Mouse (Mus musculus) gastrocnemius, postnatal 4 days (tissue): ENCODE data around the gene Ptrh1. TPM values are rescaled to one million over a fixed set of nuclear protein-coding genes. Genes with fewer than 3 reads are reported as not detected.

Experiments
- DNase-seq, 2 experiments: peaks; one replicate each; pipeline ENCODE4 v3.0.0; 2021 to 2022; ENCODE audit warnings: low spot score in 2 of 2, mixed read lengths in 2 of 2
- long read RNA-seq, 2 experiments: library from polyadenylated mRNA; stranded (forward); transcript quantifications; one replicate each; pipeline ENCODE4 v2.0.0; 2021
- total RNA-seq, 2 experiments: library from RNA; stranded (reverse); gene quantifications; 2 replicates each; pipeline ENCODE4 v1.2.3; 2021

Gene Ptrh1
- 1 to 10 TPM; 2.0 to 3.2 TPM for total RNA-seq
- long read RNA-seq, experiment 1, partial matches to known transcripts, result 0 of 3 reads
- long read RNA-seq, experiment 1, other reads (novel, unspliced or antisense), result 1 of 3 reads
- long read RNA-seq, experiment 2, result 0 reads

- peak; percentile 94 to 97 for DNase-seq
Observed at GRCm38 (mm10) chr2:32775359-32776074, at the start of gene Ptrh1, which contains the start of gene Ttc16. Ptrh1 (plus strand) TSS chr2:32775786. Ttc16 (minus strand) TSS chr2:32775633.

- peak; percentile 67 to 92 for DNase-seq
Observed at GRCm38 (mm10) chr2:32727435-32727834, 48.2 kb upstream of the Ptrh1 start.

DNA sequence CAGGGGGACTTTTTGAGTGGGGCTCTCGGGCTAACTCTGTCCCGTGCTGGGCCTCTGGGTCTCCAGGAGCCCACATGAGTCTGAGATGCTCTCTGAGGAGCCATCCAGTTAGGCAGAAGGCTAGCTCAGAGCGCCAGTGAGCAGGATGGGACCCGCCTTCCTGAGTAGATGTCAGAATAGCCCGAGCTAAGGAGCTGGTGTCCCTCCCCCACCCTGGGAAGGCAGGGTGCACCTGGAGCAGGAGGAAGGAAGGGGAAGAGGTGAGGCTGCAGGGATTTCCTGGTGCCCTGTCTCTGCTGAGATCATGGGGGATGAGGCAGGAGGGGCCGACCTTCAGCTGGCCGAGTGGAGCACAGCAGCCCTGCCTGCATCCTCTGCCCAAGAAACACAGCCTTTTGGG, 47.1 kb upstream of the Ptrh1 start:
- no peak for DNase-seq

- no peak for DNase-seq
Observed at GRCm38 (mm10) chr2:32729547-32729946, 46.0 kb upstream of the Ptrh1 start.

DNA sequence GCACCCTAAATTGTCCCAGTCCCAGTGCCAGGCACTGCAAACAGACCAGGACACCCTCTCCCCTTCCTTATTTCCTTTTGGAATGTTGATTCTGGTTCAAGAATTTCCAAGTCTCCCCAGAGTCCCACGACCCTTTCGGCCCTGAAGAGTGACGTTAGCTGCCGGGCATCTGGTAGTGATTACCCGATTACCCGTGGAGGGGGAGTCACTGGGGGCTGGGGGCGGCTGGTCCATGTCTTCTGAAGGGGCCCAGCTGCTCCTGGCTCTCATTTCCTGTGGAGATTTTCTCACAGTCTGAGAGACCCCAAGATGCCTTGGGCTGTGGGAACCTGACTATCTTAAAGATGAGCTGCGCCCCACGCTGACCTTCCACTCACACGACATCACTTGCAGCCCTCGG, 44.7 kb upstream of the Ptrh1 start:
- no peak for DNase-seq

DNA sequence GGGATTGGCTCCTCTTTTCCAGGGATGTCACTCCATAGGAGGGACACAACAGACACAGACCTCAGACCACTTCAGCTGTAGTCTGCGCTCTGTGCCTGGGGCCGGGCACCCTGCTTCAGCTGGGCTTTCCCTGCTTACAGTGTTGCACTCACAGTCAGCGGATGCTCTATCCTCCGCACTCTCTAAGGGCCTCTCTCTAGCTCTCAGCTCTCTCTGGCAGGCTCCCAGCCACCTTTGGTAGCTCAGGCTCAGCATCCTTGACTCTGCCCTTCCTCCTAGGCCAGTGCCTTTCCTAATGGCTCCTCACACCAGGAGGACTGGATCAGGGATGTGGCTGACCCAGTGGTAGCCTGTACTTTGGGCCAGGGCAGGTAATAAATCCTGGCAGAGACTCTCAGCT, 43.7 kb upstream of the Ptrh1 start:
- DNase-seq, result no peak

GRCm38 (mm10) chr2:32732695-32733094, 42.9 kb upstream of the Ptrh1 start:
- DNase-seq, result no peak

DNA sequence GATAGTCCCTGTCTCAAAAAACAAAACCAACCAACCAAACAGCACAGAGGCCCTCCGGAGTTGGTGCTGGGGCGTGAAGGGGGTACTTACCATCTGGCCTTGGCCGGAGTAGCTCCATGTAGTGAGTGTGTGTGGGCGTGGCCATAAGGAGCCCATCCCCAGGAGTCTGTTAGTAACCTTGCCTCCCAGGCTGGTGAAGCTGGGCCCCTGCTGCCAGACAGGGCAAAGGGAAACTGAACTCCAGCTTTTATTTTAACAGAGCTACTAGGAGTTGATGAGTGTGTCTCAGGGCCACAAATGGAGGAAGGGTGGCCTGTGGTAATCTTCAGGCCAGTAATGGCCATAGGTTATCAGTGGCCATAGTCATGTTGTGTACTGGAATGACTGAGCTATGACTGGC, 41.1 kb upstream of the Ptrh1 start:
- DNase-seq, result no peak

GRCm38 (mm10) chr2:32734933-32735332, 40.7 kb upstream of the Ptrh1 start:
- DNase-seq, result no peak

- DNase-seq, result no peak
Observed at GRCm38 (mm10) chr2:32736306-32736829, 39.2 kb upstream of the Ptrh1 start.

GRCm38 (mm10) chr2:32737008-32737407, 38.6 kb upstream of the Ptrh1 start:
- no peak for DNase-seq

- no peak for DNase-seq
Observed at GRCm38 (mm10) chr2:32739311-32739710, 36.3 kb upstream of the Ptrh1 start.

DNA sequence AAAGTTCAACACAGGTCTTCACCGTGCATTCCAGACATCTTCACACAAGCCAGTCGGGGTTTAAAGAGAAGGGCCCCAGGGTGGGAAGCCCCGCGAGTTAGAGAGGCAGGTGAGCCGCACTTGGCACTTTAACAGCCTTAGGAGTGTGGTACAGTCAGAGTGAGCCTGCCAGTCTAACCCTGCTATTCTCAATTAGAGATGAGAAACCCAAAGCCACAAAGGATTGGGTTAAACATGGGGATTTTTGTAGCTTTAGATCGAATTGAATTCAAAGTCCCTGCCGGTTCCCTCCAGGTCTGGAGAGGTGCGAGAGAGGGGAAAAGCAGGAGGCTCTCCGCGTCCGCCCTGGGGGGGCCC, 34.7 kb upstream of the Ptrh1 start, which contains the start of gene 6330409D20Rik:
Gene 6330409D20Rik, minus strand, starts transcription at position 101 of the 357 bp plus-strand sequence.
- no peak for DNase-seq

DNA sequence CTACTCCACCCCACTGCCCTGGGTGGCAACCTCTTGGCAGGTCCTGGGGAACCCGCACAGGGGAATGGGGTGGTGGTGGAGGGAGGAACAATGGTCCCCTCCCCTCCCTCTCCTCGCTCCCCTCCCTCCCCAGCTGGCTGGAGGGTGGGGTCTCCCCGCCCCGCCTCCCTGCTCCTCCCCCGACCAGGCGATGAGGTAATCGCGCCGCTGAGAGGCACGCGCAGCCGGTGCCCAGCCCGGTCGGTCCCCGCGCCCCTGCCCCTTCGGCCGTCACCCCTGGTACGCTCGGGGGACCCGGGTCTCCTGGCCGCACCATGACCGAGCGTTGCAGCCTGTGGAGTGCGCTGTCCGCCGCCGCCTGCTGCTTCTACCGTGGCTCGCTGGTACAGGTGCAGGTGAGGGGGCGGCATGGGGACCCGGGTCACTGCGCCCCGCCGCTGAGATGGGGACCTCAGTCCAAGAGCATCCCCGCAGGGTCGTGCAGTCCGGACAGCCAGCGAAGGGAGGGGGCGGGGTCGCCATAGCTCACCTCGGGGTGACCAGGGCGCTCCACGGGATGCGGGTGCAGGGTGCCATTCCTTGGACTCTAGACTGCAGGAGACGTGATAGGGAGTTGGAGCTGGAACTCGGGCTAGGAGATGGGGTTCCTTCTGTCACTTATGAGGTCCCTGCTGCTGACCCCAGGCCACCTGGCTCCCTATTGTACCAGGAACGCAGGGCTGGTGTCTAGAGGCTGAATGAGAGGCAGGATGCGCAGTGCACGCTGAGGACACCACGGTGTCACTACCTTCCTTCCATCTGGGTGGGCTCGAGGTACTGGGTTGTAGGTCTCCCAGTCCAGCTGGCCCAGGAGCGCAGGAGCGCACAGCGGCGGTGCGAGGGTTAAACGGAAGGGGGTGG, 34.1 kb upstream of the Ptrh1 start:
- DNase-seq, result peak in 1 of 2 experiments; percentile 42

GRCm38 (mm10) chr2:32742173-32742531, 33.4 kb upstream of the Ptrh1 start:
- no peak for DNase-seq

GRCm38 (mm10) chr2:32744272-32744982, 31.2 kb upstream of the Ptrh1 start:
- DNase-seq, result no peak

DNA sequence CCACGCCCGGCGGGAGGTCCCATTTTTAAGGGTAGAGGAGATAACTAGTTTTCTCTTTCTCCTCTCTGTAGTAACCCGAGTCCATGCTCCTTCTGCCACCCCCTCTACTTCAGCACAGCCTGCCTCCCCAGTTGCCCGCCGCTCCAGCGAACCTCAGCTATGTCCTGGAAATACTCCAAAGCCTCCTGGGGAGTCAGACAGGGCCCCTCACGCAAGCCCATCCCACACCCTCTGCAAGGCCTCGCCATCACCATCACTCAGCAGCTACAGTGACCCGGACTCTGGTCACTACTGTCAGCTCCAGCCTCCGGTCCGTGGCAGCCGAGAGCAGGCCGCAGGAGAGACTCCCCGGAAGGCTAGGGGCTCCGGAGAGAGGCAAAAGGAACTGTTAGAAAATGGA, 26.5 kb upstream of the Ptrh1 start:
- no peak for DNase-seq

DNA sequence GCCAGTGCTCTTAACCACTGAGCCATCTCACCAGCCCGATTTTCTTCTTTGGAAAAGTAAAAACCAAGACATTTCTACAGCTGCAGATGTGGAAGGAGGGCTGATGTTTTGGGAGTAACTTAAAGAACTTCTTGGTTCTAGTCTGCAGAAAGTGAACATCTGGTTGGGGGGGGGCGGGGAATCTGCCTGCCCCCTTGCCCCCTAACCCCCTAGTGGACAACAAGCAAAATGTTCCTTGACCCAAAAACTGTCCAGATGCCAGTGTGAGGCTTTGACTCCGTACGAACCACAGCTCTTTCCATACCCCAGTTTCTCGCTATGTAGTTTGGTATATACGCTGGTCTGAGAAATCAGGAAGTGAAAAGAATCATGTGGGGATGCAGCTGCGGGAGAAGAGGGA, 25.4 kb upstream of the Ptrh1 start:
- DNase-seq, result no peak

DNA sequence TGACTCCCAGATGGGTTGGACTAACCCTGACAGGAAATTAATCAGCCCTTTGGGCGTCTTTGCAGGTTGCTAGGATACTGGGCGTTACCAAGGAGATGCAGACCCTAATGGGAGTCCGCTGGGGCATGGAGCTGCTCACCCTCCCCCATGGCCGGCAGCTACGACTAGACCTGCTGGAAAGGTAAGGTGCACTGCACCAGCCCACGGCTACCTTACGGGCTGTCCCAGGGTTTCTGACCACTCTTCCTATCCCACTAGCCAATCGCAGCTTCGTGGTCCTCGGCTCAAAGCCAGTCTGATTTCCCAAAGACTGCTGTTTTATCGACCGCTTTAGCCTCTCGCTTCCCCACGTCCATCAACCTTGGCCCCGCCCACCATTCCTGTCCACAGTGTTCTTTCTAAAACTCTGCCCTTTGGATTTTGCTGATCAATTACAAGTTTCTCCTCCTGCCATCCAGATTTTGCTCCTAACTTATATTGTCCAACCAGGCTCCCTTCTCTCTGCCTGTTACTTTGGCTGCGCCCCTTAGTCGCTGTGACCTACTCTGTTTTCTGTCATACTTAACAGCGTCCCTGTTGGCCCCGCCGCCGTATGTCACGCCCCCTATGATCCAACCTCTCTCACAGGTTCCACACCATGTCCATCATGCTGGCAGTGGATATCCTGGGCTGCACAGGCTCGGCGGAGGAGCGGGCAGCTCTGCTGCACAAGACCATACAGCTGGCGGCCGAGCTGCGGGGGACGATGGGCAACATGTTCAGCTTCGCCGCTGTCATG, 24.5 kb upstream of the Ptrh1 start:
- no peak for DNase-seq

DNA sequence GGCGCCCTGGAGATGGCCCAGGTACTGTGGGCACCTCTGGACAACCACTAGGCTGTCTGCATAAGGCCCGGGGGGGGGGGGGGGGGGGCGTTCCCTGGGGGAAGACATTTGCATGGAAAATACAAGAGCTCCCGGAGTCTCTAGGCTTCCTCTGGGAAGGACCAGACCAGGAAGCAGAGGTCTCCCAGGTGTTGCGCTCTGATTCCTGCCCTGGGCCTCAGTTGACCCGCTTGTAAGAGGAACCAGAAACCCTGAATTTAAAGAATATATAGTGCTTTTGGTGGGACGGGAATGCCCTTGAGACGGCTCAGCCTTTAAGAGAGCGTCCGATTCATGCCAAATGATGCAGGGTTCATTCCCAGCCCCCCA, 23.9 kb upstream of the Ptrh1 start:
- no peak for DNase-seq

DNA sequence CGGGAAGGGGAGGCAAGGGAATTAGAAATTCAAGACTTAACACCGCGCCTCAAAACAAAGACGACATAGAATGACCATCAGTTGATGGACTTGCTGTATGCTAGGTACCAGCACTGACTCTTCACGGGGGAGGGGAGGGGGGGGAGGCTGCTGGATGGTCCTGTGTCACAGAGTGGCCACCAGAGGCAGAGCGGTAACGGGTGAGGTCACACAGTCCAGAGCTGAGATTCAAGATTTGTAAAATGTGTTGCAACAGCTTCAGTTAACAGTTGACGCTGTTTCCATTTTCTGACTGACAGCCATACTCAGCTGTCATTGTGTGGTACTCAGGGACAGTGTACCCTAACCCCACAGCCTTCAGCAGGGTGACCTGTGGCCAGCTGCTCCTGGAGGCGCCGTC, 23.4 kb upstream of the Ptrh1 start:
- no peak for DNase-seq
